Mouse (Mus musculus) midbrain, embryonic 13.5 days (tissue): ENCODE data around the gene Kctd6. TPM values are rescaled to one million over a fixed set of nuclear protein-coding genes. Genes with fewer than 3 reads are reported as not detected.

ENCODE experiments used
- ATAC-seq: fragments of 200-750 bp; cut with Nextera tagmentation; 2 replicates; pipeline ENCODE4 v1.8.0; 2017; ENCODE audit warnings: mild to moderate bottlenecking, moderate TSS enrichment, moderate library complexity
- H3K27ac ChIP-seq: fragments of 300-500 bp; sonication (generic); 2 replicates; pipeline ENCODE4 v1.5.1; 2015; ENCODE audit warnings: inconsistent platforms, mild to moderate bottlenecking, moderate library complexity
- H3K27me3 ChIP-seq: fragments of 300-500 bp; sonication (generic); 2 replicates; pipeline ENCODE4 v1.6.1; 2015; ENCODE audit warnings: mild to moderate bottlenecking, inconsistent platforms
- H3K36me3 ChIP-seq: fragments of 300-500 bp; sonication (generic); 2 replicates; pipeline ENCODE4 v1.6.1; 2015; ENCODE audit warnings: mild to moderate bottlenecking, inconsistent platforms
- H3K4me1 ChIP-seq: fragments of 300-500 bp; sonication (generic); replicated peaks from 2 replicates; pipeline ENCODE4 v1.6.1; 2015; ENCODE audit warnings: inconsistent platforms
- H3K4me2 ChIP-seq: fragments of 300-500 bp; sonication (generic); replicated peaks from 2 replicates; pipeline ENCODE4 v1.6.1; 2015; ENCODE audit warnings: moderate library complexity, mild to moderate bottlenecking, inconsistent platforms
- H3K4me3 ChIP-seq: fragments of 300-500 bp; sonication (generic); replicated peaks from 2 replicates; pipeline ENCODE4 v1.5.1; 2015; ENCODE audit warnings: mild to moderate bottlenecking, inconsistent platforms
- H3K9ac ChIP-seq: fragments of 300-500 bp; sonication (generic); replicated peaks from 2 replicates; pipeline ENCODE4 v1.6.1; 2015; ENCODE audit warnings: mild to moderate bottlenecking, inconsistent platforms
- H3K9me3 ChIP-seq: fragments of 300-500 bp; sonication (generic); 2 replicates; pipeline ENCODE4 v1.6.1; 2016; ENCODE audit warnings: mild to moderate bottlenecking, inconsistent platforms
- whole genome bisulfite sequencing: fragments of 180-500 bp; shearing (Covaris S2); methylation state at CpG from one replicate; pipeline ENCODE4 v1.1.7; 2015; 5-methylcytosine and 5-hydroxymethylcytosine counted together
- polyA plus RNA-seq: library from polyadenylated mRNA; unstranded; fragments of >200 nt; fragmentation: Nextera tagmentation; extraction: Ambion mirVana; gene quantifications from 2 replicates; pipeline ENCODE4 v1.2.1, GENCODE M21; 2015

Kctd6 gene
- polyA plus RNA-seq, 1 experiment from 2014 or later = 4.6 TPM

DNA sequence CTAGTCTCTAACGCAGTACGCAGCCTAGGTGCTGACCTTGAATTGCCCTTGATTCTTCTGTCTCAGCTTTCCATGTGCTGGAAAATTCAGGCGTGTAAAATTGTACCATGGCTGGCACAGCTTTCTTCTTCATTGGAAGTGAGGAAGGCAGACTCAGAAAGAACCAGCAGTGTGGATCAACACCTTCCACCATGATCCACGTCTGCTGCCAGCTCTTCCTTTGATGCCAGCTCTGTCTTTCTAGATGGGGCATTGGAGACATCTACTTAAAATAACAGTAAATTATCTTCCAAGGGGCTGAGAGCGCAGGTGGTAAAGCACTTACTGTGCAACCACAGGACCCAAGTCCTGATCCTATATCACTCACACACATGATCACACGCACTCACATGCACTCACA is 21.2 kb upstream of the Kctd6 start:
- Histone ChIP-seq H3K9ac (no peak overlapping the region), H3K27me3 (no peaks in the 10 kb centered on the region), H3K4me2 (no peak overlapping the region), H3K36me3 (no peaks in the 10 kb centered on the region), H3K27ac (no peak overlapping the region), H3K4me3 (no peak overlapping the region), H3K9me3 (no peaks in the 10 kb centered on the region), H3K4me1 (no peaks in the 10 kb centered on the region)
- 88% methylated on average over 6 of the region's 6 CpGs for WGBS
- ATAC-seq = no peak

DNA sequence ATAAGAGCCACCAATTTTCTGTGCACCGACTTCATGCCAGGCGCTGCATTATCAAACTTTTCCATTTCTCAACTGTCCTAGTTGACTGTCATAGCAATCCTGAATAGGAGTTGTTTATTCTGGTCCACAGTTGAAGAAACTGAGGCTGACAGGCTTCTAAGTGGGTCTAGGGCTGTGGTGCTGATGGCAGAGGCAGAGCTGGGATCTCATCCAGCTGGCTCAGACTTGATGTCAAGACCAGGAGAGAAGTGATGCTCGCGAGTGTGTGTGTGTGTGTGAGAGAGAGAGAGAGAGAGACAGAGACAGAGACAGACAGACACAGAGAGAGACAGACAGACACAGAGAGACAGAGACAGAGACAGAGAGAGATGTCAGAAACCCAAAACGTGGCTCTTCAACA is 13.2 kb upstream of the Kctd6 start:
- H3K9me3 ChIP-seq = no peaks in the 10 kb centered on the region
- no peaks in the 10 kb centered on the region for H3K27me3 ChIP-seq
- H3K4me2 ChIP-seq = no peak overlapping the region
- no peaks in the 10 kb centered on the region for H3K36me3 ChIP-seq
- no peak overlapping the region for H3K9ac ChIP-seq
- ATAC-seq = no peak
- no peaks in the 10 kb centered on the region for H3K4me1 ChIP-seq
- no peak overlapping the region for H3K4me3 ChIP-seq
- no peak overlapping the region for H3K27ac ChIP-seq
- 87% methylated on average over 5 of the region's 5 CpGs for WGBS

- Histone ChIP-seq H3K36me3 (no peaks in the 10 kb centered on the region), H3K9me3 (no peaks in the 10 kb centered on the region), H3K4me2 (no peak overlapping the region), H3K27me3 (no peaks in the 10 kb centered on the region), H3K4me3 (no peak overlapping the region), H3K9ac (no peak overlapping the region), H3K4me1 (no peaks in the 10 kb centered on the region), H3K27ac (no peak overlapping the region)
- ATAC-seq = no peak
- 89% methylated on average over 3 of the region's 3 CpGs for WGBS
These were observed 12.2 kb upstream of the Kctd6 start for GRCm38 (mm10) chr14:8201715-8202114.

DNA sequence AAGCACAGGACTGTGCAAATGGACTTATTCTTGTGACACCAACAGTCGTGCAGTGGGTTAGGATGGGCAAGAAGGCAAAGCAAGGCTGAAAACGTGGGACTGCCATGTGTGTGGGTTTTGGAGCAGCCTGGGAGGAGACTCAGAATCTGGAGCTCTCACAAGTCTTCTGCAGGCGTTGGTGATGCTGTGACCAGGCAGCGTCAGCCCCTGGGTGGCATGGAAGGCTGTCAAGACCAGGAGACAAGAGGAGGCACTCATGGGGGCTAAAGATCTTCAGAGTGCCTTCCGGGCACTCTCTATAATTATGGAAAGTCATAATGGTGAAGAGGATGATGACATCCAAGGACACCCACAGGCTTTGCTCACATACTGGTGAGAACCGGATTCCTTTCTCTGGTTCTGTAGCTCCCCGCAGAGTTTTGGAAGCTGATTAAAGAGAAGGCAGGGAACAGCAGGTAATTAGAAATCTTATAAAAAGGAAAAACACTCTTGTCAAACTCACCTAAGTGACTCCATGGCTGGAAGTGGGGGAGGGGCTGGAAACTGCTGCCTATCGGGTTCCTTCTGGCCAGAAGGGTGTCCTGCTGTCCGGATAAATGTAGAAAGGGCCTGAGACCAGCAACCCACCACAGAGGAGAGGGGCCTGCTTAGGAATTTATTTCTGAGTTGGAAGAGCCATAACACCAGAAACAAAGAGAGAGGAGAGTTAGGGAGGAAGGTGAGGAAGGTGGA is 7.6 kb upstream of the Kctd6 start:
- peaks cover 5% of the 10 kb centered on the region for H3K4me1 ChIP-seq
- no peak overlapping the region for H3K9ac ChIP-seq
- 56% methylated on average over 9 of the region's 9 CpGs for WGBS
- no peaks in the 10 kb centered on the region for H3K36me3 ChIP-seq
- no peak for ATAC-seq
- H3K27me3 ChIP-seq = no peaks in the 10 kb centered on the region
- H3K4me3 ChIP-seq = no peak overlapping the region
- H3K4me2 ChIP-seq = no peak overlapping the region
- no peaks in the 10 kb centered on the region for H3K9me3 ChIP-seq
- no peak overlapping the region for H3K27ac ChIP-seq

GRCm38 (mm10) chr14:8207105-8207504 is 6.8 kb upstream of the Kctd6 start:
- H3K9ac ChIP-seq = no peak overlapping the region
- H3K27ac ChIP-seq = peak overlapping the region; percentile 5; the same call in 1 of the 2 replicates
- H3K4me2 ChIP-seq = no peak overlapping the region
- no peaks in the 10 kb centered on the region for H3K27me3 ChIP-seq
- H3K9me3 ChIP-seq = no peaks in the 10 kb centered on the region
- no peaks in the 10 kb centered on the region for H3K36me3 ChIP-seq
- H3K4me1 ChIP-seq = peaks cover 5% of the 10 kb centered on the region
- no peak overlapping the region for H3K4me3 ChIP-seq
- ATAC-seq = peak; percentile 85
- WGBS = 20% methylated on average over 5 of the region's 5 CpGs

GRCm38 (mm10) chr14:8207543-8207942 is 6.4 kb upstream of the Kctd6 start:
- Histone ChIP-seq H3K4me3 (no peak overlapping the region), H3K36me3 (no peaks in the 10 kb centered on the region), H3K9me3 (no peaks in the 10 kb centered on the region), H3K4me2 (no peak overlapping the region), H3K27me3 (no peaks in the 10 kb centered on the region), H3K4me1 (peaks cover 5% of the 10 kb centered on the region), H3K9ac (no peak overlapping the region), H3K27ac (peak overlapping the region; percentile 5; the same call in 1 of the 2 replicates)
- ATAC-seq = no peak; the same call in none of the 2 replicates
- 48% methylated on average over 5 of the region's 5 CpGs for WGBS

DNA sequence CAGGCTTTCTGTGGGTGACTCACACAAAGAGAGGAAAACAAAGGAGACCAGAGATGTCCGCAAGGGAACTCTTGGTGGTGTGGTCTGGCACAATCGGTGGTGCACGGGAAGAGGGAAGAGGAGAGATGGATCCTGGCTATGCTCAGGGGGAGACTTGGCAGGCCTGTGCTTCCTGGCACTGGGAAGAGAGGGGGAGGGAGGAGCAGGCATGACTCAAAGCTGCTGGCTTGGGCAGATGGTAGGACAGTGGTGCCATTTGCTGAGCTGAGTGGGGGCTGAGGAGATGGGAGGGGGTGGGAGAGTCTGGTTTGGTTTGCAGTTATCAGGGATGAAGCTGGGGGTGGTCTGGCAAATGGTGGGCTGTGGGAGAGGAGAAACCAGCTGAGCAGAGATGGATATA is 5.1 kb upstream of the Kctd6 start:
- ATAC-seq = no peak
- no peaks in the 10 kb centered on the region for H3K36me3 ChIP-seq
- H3K9ac ChIP-seq = no peak overlapping the region
- no peak overlapping the region for H3K27ac ChIP-seq
- peaks cover 5% of the 10 kb centered on the region for H3K4me1 ChIP-seq
- no peaks in the 10 kb centered on the region for H3K9me3 ChIP-seq
- H3K4me3 ChIP-seq = no peak overlapping the region
- no peak overlapping the region for H3K4me2 ChIP-seq
- 79% methylated on average over 3 of the region's 3 CpGs for WGBS
- H3K27me3 ChIP-seq = no peaks in the 10 kb centered on the region

DNA sequence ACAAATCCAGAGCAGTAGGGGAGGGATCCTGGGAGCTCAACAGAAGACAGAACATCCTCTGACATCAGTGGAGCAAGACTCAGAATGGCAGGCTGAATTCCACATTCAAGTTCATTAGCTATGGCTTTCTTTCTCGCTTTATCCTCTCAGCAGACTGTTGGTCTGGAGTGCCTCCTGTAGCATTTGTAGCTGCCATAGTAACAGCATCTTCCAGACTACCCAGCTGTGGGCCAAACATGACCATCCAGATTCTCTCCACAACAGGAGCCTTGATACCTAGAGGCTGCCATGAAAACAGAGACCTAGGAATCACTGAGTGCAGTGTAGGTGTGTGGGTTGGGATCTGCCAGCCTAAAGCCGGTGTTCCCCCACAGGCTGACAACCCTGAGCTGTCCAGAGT is 4.0 kb upstream of the Kctd6 start:
- Histone ChIP-seq H3K4me2 (no peak overlapping the region), H3K36me3 (no peaks in the 10 kb centered on the region), H3K27ac (no peak overlapping the region), H3K4me1 (peaks cover 9% of the 10 kb centered on the region), H3K9me3 (no peaks in the 10 kb centered on the region), H3K4me3 (no peak overlapping the region), H3K9ac (no peak overlapping the region), H3K27me3 (no peaks in the 10 kb centered on the region)
- 73% methylated on average over 2 of the region's 2 CpGs for WGBS
- no peak for ATAC-seq

- Histone ChIP-seq H3K36me3 (no peaks in the 10 kb centered on the region), H3K4me1 (peaks cover 21% of the 10 kb centered on the region), H3K9me3 (no peaks in the 10 kb centered on the region), H3K4me2 (no peak overlapping the region), H3K4me3 (no peak overlapping the region), H3K27ac (no peak overlapping the region), H3K27me3 (peaks cover 22% of the 10 kb centered on the region), H3K9ac (no peak overlapping the region)
- WGBS = 76% methylated on average over 2 of the region's 2 CpGs
- ATAC-seq = no peak
These were observed 944 bp upstream of the Kctd6 start for GRCm38 (mm10) chr14:8212996-8213395.

DNA sequence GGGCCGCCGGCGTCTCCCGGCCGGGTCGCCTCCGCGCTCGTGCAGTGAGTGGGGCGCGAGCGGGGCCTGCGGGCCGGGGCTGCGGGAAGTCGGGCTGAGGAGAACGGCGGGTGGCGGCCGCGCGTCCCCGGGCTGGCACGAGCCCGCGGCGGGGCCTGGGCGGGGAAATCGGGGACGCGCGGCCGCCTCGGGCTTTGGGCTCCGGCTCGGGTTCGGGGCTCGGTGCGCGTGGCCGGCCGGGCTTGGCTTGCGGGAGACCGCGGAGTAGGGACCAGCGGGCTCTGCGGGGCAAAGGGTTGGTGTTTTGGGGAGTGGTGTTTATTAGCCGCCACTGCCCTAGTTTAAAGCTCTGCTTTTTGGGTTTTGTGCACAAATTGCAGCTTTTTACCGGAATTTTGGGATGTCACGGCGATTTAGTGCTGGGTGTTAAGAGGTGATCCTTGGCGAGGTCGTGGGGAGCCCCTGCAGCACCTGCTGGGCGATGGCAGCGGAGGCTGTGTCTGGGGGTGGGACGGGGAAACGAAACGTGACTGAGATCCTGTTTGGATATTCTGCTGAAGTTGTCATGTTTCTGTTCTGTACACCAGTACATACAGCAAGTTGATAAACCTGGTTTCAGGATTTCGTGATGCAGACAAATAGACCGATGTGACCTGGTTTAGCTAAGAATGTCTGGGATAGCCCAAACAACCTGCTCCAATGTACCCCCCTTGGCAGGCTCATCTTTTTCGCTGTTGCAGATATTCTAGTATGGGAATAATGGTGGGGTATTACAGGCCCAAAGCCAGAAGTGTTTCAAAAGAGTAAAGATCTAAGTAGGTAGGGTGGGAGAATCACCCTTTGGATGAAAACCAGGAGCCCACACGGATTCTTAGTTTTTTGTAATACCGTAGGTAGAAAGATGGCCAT is 613 bp downstream of the Kctd6 start:
- peak overlapping the region; percentile 65 for H3K4me3 ChIP-seq
- no peaks in the 10 kb centered on the region for H3K36me3 ChIP-seq
- peaks cover 33% of the 10 kb centered on the region for H3K4me1 ChIP-seq
- peak overlapping the region; percentile 90 for H3K27ac ChIP-seq
- no peaks in the 10 kb centered on the region for H3K9me3 ChIP-seq
- peak overlapping the region; percentile 82 for H3K9ac ChIP-seq
- H3K4me2 ChIP-seq = peak overlapping the region; percentile 78
- ATAC-seq = peak; percentile 88
- WGBS = 2% methylated on average over 63 of the region's 63 CpGs
- H3K27me3 ChIP-seq = peaks cover 36% of the 10 kb centered on the region

DNA sequence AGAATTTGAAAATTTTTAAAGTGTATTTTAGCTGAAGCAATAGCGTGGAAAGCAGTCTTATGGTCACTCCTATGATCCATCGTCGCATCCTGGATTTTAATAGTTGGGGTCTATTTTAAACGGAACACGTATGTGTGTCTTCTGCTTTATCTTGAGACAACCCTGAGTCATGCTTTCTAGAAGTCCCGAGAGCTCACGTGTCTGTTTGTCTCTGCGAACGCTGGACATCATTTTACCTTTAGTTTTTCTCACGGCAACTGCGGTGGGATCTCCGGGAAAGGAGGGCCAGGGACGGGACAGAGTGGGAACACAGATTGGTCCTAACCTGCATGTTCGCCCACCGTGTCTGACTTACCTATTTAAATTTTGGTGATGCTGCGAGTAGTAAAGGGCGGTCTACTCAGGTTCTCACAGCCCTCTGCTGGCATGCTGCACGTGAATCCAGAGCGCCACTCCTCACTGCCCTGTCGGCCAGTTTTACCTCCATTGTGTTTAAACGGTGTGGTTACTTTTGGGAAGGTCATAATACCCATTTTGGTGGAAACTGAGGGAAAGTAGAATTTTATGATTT is 1.4 kb downstream of the Kctd6 start:
- Histone ChIP-seq H3K9ac (peak overlapping the region; percentile 82), H3K27me3 (peaks cover 38% of the 10 kb centered on the region), H3K4me3 (peak overlapping the region; percentile 65), H3K4me2 (peak overlapping the region; percentile 78), H3K27ac (no peak overlapping the region), H3K4me1 (peaks cover 37% of the 10 kb centered on the region), H3K9me3 (no peaks in the 10 kb centered on the region), H3K36me3 (no peaks in the 10 kb centered on the region)
- WGBS = 16% methylated on average over 21 of the region's 21 CpGs
- ATAC-seq = no peak

- no peak for ATAC-seq
- no peaks in the 10 kb centered on the region for H3K9me3 ChIP-seq
- peak overlapping the region; percentile 78 for H3K4me2 ChIP-seq
- peak overlapping the region; percentile 65; the same call in 1 of the 2 replicates for H3K4me3 ChIP-seq
- H3K9ac ChIP-seq = no peak overlapping the region
- peaks cover 41% of the 10 kb centered on the region for H3K27me3 ChIP-seq
- no peaks in the 10 kb centered on the region for H3K36me3 ChIP-seq
- peaks cover 37% of the 10 kb centered on the region for H3K4me1 ChIP-seq
- H3K27ac ChIP-seq = no peak overlapping the region
- WGBS = 67% methylated on average over 5 of the region's 5 CpGs
These were observed 2.2 kb downstream of the Kctd6 start for GRCm38 (mm10) chr14:8216100-8216499.
